Mouse (Mus musculus): ENCODE measurements around the gene Mpped2. TPM values are rescaled to one million over a fixed set of nuclear protein-coding genes. Genes with fewer than 3 reads are reported as not detected.

Gene Mpped2
- polyA plus RNA-seq, 1 experiment, result not detected

GRCm38 (mm10) chr2:106873166-106873565 lies 180.1 kb downstream of the Mpped2 start:
- 90% methylated on average over 9 of the region's 9 CpGs for WGBS
- Histone ChIP-seq H3K4me1 (ENCODE audit: control insufficient read depth, insufficient read depth, low read length) (no peaks in the 10 kb centered on the region), H3K27ac (ENCODE audit: insufficient read depth, low read depth, low read length) (no peak overlapping the region), H3K4me3 (ENCODE audit: insufficient read depth, low read depth, low read length) (no peak overlapping the region)
- TF ChIP-seq POLR2A (IDR thresholded peaks at IDR 0.05; ENCODE audit: insufficient read depth, low read depth, low read length) (no peak), CTCF (IDR thresholded peaks at IDR 0.05; ENCODE audit: insufficient read depth, low read depth, low read length) (no peak)

DNA sequence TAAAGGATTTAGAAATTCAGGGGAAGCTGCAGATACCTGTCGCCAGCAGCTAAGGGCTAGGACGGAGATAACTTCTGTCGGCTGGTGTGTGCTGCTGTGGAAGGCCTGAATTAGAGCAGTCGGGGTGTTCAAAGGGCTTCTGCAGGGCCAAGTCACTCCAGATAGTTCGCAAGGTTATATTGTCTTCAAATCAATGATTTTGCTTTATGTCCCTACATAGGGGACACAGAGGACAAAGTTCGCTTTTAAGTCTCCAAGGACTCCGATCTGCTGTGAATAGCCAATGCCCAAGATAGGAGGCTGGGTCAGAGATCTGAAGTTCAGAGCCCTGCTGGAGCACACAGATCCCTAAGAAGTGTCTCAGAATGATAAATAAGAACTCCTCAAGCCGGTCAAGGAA lies 190.3 kb downstream of the Mpped2 start:
- no peak overlapping the region for H3K27ac ChIP-seq (ENCODE audit: insufficient read depth, low read depth, low read length)
- TF ChIP-seq CTCF (IDR thresholded peaks at IDR 0.05; ENCODE audit: insufficient read depth, low read depth, low read length) (no peak), POLR2A (IDR thresholded peaks at IDR 0.05; ENCODE audit: insufficient read depth, low read depth, low read length) (no peak)
- no peak overlapping the region for H3K4me3 ChIP-seq (ENCODE audit: insufficient read depth, low read depth, low read length)
- H3K4me1 ChIP-seq (ENCODE audit: control insufficient read depth, insufficient read depth, low read length), result no peaks in the 10 kb centered on the region
- WGBS, result 90% methylated on average over 8 of the region's 8 CpGs

DNA sequence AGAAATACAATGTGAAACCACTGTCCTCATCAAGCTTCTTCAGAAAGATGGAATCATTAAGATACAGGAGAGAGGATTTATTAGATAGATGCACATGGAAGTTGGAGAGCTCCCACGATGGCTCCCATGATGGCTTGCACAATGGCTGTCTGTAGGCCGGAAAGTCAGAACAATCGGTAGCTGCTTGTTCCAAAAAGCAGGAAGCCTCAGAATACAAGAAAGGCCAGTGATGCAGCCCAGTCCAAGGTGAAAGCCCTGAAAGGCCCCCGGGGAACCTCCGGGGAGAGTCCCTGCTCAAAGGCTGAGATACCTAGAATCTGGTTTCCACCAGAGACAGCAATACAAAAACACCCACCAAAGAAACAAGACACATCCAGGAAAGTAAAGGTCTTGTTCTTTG lies 195.1 kb downstream of the Mpped2 start:
- Histone ChIP-seq H3K27ac (ENCODE audit: insufficient read depth, low read depth, low read length) (no peak overlapping the region), H3K4me3 (ENCODE audit: insufficient read depth, low read depth, low read length) (no peak overlapping the region), H3K4me1 (ENCODE audit: control insufficient read depth, insufficient read depth, low read length) (no peaks in the 10 kb centered on the region)
- no peak for TF ChIP-seq CTCF (IDR thresholded peaks at IDR 0.05; ENCODE audit: insufficient read depth, low read depth, low read length)
- TF ChIP-seq POLR2A (IDR thresholded peaks at IDR 0.05; ENCODE audit: insufficient read depth, low read depth, low read length), result no peak
- WGBS, result 93% methylated on average over 5 of the region's 5 CpGs

DNA sequence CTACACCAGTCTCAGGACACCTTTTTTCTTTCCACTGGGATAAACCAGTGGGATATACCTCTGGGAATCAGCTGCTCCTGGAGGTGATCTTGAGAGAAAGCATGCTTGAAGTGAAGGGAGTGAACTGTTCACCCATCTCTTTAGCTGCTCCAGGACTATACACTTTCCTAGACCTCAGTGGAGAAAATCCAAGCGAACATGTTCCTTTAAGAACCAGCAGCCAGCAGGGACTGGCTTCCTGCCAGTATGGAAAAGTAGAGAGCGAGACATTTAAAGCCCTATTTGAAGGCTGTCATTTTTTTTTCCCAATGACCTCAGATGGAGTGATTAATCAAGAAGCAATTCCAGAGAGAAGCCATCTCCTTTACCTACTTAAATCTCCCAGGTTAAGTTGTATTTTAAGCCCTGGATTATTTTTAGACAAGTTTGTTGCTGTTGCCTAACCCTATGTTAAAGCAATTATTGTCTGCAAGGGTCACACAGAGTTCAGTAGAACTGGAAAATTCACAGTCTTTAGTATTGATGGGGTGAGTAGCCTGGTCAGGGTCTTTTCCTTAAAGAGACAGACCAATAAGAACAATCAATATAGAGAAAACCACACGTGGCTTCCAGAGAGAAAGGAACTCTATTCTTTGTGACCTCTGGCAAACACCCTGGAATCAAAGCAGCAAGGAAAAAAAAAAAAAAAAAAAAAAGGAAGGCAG lies 196.4 kb downstream of the Mpped2 start:
- no peak overlapping the region for H3K4me3 ChIP-seq (ENCODE audit: insufficient read depth, low read depth, low read length)
- TF ChIP-seq POLR2A (IDR thresholded peaks at IDR 0.05; ENCODE audit: insufficient read depth, low read depth, low read length) (no peak), CTCF (IDR thresholded peaks at IDR 0.05; ENCODE audit: insufficient read depth, low read depth, low read length) (no peak)
- H3K4me1 ChIP-seq (ENCODE audit: control insufficient read depth, insufficient read depth, low read length), result no peaks in the 10 kb centered on the region
- 18% methylated on average over 3 of the region's 3 CpGs for WGBS
- H3K27ac ChIP-seq (ENCODE audit: insufficient read depth, low read depth, low read length), result no peak overlapping the region

DNA sequence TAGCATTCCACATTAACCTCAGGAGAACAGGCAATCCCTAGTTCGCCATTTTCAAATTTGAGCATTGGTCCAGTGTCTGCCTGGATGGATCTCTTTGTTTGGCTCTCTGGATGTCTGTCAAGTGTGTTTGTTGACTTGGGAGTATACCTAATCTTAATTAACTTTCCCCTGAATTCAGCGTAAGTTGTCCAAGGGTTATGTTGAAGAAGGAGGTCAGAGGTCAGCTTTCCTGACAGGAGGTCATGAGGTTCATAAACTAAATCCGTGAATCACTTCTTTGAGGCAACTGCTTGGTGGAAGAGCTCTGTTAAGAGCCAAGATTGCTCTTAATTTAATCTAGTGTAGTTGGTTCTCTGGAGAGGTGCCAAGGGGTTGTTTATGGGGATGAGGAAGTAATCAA lies 200.3 kb downstream of the Mpped2 start:
- Histone ChIP-seq H3K27ac (ENCODE audit: insufficient read depth, low read depth, low read length) (no peak overlapping the region), H3K4me3 (ENCODE audit: insufficient read depth, low read depth, low read length) (no peak overlapping the region), H3K4me1 (ENCODE audit: control insufficient read depth, insufficient read depth, low read length) (no peaks in the 10 kb centered on the region)
- WGBS, result 76% methylated on average over 3 of the region's 3 CpGs
- TF ChIP-seq CTCF (IDR thresholded peaks at IDR 0.05; ENCODE audit: insufficient read depth, low read depth, low read length), result no peak

GRCm38 (mm10) chr2:106895326-106896023 lies 202.4 kb downstream of the Mpped2 start:
- no peak overlapping the region for H3K4me3 ChIP-seq (ENCODE audit: insufficient read depth, low read depth, low read length)
- H3K4me1 ChIP-seq (ENCODE audit: control insufficient read depth, insufficient read depth, low read length), result no peaks in the 10 kb centered on the region
- no peak overlapping the region for H3K27ac ChIP-seq (ENCODE audit: insufficient read depth, low read depth, low read length)
- WGBS, result 44% methylated on average over 11 of the region's 11 CpGs
- TF ChIP-seq CTCF (IDR thresholded peaks at IDR 0.05; ENCODE audit: insufficient read depth, low read depth, low read length), result no peak
- no peak for TF ChIP-seq POLR2A (IDR thresholded peaks at IDR 0.05; ENCODE audit: insufficient read depth, low read depth, low read length)

DNA sequence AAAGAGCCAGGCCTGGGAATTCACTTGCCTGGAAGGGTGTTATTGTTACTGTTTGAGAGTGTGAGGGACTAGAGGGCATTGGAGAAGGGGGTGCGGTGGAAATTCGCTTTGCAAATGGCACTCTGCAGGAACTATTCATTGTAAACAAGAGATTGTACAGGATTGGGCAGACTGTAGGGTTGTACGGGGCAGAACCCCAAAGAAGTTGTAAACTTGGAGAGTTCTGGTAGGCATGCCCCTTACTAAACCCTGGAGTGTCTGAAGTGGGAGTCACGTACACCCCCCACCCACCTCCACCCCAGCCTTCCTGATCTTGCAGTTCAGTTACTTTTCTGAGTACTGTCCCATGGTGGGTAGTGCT lies 202.9 kb downstream of the Mpped2 start:
- TF ChIP-seq CTCF (IDR thresholded peaks at IDR 0.05; ENCODE audit: insufficient read depth, low read depth, low read length), result no peak
- TF ChIP-seq POLR2A (IDR thresholded peaks at IDR 0.05; ENCODE audit: insufficient read depth, low read depth, low read length), result no peak
- Histone ChIP-seq H3K27ac (ENCODE audit: insufficient read depth, low read depth, low read length) (no peak overlapping the region), H3K4me3 (ENCODE audit: insufficient read depth, low read depth, low read length) (no peak overlapping the region), H3K4me1 (ENCODE audit: control insufficient read depth, insufficient read depth, low read length) (no peaks in the 10 kb centered on the region)
- WGBS, result 74% methylated on average over 4 of the region's 4 CpGs

GRCm38 (mm10) chr2:106911951-106912480 lies 218.9 kb downstream of the Mpped2 start:
- 92% methylated on average over 6 of the region's 6 CpGs for WGBS
- H3K4me1 ChIP-seq (ENCODE audit: control insufficient read depth, insufficient read depth, low read length), result no peaks in the 10 kb centered on the region
- H3K4me3 ChIP-seq (ENCODE audit: insufficient read depth, low read depth, low read length), result no peak overlapping the region
- H3K27ac ChIP-seq (ENCODE audit: insufficient read depth, low read depth, low read length), result no peak overlapping the region
- TF ChIP-seq CTCF (IDR thresholded peaks at IDR 0.05; ENCODE audit: insufficient read depth, low read depth, low read length) (no peak), POLR2A (IDR thresholded peaks at IDR 0.05; ENCODE audit: insufficient read depth, low read depth, low read length) (no peak)
